Mouse (Mus musculus): ENCODE data around the gene Slit2. TPM values are rescaled to one million over a fixed set of nuclear protein-coding genes. Genes with fewer than 3 reads are reported as not detected.
A peak's percentile ranks its signal among the peaks of the same experiment; 100 is the strongest.

Gene Slit2
- polyA plus RNA-seq, 1 experiment from 2014 or later: 47.0 TPM

DNA sequence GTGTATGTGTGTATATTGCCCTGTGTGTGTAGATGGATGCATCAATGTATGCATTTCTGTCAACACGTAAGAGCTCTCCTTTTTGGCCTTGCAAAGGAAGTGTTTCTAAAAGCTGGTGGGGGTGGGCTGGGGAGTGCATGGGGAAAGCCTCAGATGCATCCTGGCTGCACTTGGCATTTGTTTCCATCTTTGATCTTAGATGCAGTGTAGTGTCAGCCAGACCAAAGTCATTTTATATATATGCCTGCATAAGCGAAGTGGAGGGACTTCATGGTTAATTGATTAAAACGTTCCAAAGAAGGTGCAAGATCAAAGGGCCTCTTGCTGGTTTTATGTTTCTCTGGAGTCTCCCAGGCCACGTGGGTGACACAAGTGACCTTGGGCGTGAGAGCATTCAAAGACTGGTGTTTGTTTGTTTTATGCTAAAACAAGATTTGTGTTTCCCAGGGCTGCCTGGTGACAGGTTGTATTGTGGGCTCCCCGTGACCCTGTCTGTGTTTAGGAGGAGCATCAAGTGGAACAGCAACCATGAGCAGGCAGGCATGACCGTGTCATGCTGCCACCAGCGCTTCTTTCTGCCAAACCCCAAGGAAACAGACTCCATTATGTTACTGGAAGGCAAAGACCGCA is 351.1 kb downstream of the Slit2 start:
- WGBS: 62% methylated on average over 9 of the region's 9 CpGs
- no peaks in the 10 kb centered on the region for H3K4me1 ChIP-seq (ENCODE audit: control insufficient read depth in 2 of 2, insufficient read depth in 2 of 2, low read length in 2 of 2)

DNA sequence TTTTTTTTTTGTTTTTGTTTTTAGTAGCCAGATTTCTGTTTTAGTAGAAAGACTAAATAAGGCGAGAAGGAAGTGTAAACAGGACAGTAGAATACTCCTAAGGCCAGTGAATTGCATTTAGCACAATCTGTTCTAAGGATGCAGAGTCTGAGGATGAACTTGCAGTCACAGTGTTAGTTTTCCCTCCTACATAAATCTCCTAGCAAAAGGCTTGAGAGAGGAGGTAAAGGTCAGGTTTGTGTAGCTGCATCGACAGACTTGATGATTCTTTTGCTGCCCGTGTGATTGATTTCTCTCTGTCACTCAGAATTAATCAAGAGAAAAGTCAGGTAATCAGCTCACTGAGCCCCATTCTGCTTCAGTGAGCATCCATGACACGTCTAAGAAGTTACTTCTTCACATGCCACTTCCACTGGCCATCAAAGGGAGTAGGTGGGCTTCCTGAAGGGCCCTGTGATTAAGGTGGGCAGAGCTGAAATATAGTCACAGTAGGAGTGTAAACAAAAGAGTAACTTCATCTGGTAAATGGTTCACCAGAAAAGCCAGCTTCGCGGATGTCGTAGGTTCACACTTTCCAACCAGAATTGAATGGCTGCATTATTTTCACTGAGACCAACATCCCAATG is 358.0 kb downstream of the Slit2 start:
- Histone ChIP-seq H3K4me2 (ENCODE audit: low read length) (no peak overlapping the region), H3K4me3 (ENCODE audit: control insufficient read depth in 1 of 2, insufficient read depth in 1 of 2, low read depth in 1 of 2, low read length in 2 of 2) (no peak overlapping the region), H3K27ac (replicated peaks in 1 of 2; ENCODE audit: control insufficient read depth in 1 of 2, insufficient read depth in 1 of 2, low read depth in 2 of 2, low read length in 2 of 2) (no peak overlapping the region), H3K36me3 (ENCODE audit: control insufficient read depth, insufficient read depth, low read length) (no peaks in the 10 kb centered on the region), H3K9ac (ENCODE audit: low read length) (no peak overlapping the region), H3K27me3 (ENCODE audit: control insufficient read depth, insufficient read depth, low read length) (no peaks in the 10 kb centered on the region), H3K4me1 (ENCODE audit: control insufficient read depth in 2 of 2, insufficient read depth in 2 of 2, low read length in 2 of 2) (no peaks in the 10 kb centered on the region), H3K9me3 (ENCODE audit: control insufficient read depth, low read length) (no peaks in the 10 kb centered on the region)
- no peak for ATAC-seq (ENCODE audit: insufficient number of reproducible peaks, insufficient read depth, low FRiP score, low read depth)
- WGBS: 70% methylated on average over 7 of the region's 7 CpGs

More for the DNA sequence above, 351.1 kb downstream of the Slit2 start:
- H3K27me3 ChIP-seq (ENCODE audit: control insufficient read depth, insufficient read depth, low read length): no peaks in the 10 kb centered on the region
- H3K4me3 ChIP-seq (ENCODE audit: control insufficient read depth in 1 of 2, insufficient read depth in 1 of 2, low read depth in 1 of 2, low read length in 2 of 2): no peak overlapping the region
- no peaks in the 10 kb centered on the region for H3K36me3 ChIP-seq (ENCODE audit: control insufficient read depth, insufficient read depth, low read length)
- H3K4me2 ChIP-seq (ENCODE audit: low read length): no peak overlapping the region
- no peaks in the 10 kb centered on the region for H3K9me3 ChIP-seq (ENCODE audit: control insufficient read depth, low read length)
- ATAC-seq (ENCODE audit: insufficient number of reproducible peaks, insufficient read depth, low FRiP score, low read depth): no peak
- no peak overlapping the region for H3K27ac ChIP-seq (replicated peaks in 1 of 2; ENCODE audit: control insufficient read depth in 1 of 2, insufficient read depth in 1 of 2, low read depth in 2 of 2, low read length in 2 of 2)
- no peak overlapping the region for H3K9ac ChIP-seq (ENCODE audit: low read length)

DNA sequence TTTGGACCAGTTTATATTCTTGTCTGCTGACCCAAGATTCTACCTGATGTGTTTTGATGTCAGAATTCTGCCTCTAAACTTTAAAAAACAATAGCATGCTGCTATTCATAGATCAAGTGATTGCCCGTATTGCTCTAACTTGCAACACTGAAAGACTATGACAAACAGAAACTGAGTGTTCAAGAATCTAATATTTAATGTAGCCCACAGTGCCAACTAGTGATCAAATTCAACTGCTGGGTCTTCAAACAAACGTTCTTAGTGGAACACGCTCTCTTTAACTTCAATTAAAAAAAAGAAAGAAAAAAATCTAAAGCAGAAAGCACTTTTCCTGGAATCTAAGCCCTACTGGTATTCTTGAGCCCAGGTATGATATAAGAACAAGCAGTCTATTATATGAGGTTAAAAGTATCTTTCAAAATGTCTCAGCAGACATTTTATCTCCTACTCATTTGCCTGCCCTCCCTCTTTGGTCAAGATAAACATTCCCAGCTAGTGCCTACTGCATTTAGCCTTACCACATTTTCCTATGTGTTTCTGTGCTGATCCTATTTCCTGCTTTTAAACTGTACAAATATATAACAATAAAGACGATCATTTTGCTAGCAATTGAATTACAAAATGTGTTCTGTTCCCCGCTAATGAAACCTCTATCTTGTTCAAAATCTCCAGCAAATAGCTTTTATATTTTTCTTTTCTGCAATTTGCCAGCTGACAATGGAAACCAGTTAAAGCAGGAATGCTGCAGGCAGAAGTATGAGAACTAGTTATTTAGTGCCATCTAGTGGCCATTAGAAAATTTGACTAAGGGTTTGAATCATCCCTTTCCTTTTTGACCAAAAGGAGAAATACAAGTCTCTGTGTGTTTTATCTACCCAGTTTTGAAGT is 362.4 kb downstream of the Slit2 start:
- ATAC-seq (ENCODE audit: insufficient number of reproducible peaks, insufficient read depth, low FRiP score, low read depth): no peak
- H3K4me3 ChIP-seq (ENCODE audit: control insufficient read depth in 1 of 2, insufficient read depth in 1 of 2, low read depth in 1 of 2, low read length in 2 of 2): no peak overlapping the region
- no peaks in the 10 kb centered on the region for H3K9me3 ChIP-seq (ENCODE audit: control insufficient read depth, low read length)
- H3K27me3 ChIP-seq (ENCODE audit: control insufficient read depth, insufficient read depth, low read length): no peaks in the 10 kb centered on the region
- H3K9ac ChIP-seq (ENCODE audit: low read length): no peak overlapping the region
- WGBS: 38% methylated on average over 5 of the region's 5 CpGs
- H3K36me3 ChIP-seq (ENCODE audit: control insufficient read depth, insufficient read depth, low read length): no peaks in the 10 kb centered on the region
- H3K4me2 ChIP-seq (ENCODE audit: low read length): no peak overlapping the region
- no peaks in the 10 kb centered on the region for H3K4me1 ChIP-seq (ENCODE audit: control insufficient read depth in 2 of 2, insufficient read depth in 2 of 2, low read length in 2 of 2)
- H3K27ac ChIP-seq (replicated peaks in 1 of 2; ENCODE audit: control insufficient read depth in 1 of 2, insufficient read depth in 1 of 2, low read depth in 2 of 2, low read length in 2 of 2): no peak overlapping the region

DNA sequence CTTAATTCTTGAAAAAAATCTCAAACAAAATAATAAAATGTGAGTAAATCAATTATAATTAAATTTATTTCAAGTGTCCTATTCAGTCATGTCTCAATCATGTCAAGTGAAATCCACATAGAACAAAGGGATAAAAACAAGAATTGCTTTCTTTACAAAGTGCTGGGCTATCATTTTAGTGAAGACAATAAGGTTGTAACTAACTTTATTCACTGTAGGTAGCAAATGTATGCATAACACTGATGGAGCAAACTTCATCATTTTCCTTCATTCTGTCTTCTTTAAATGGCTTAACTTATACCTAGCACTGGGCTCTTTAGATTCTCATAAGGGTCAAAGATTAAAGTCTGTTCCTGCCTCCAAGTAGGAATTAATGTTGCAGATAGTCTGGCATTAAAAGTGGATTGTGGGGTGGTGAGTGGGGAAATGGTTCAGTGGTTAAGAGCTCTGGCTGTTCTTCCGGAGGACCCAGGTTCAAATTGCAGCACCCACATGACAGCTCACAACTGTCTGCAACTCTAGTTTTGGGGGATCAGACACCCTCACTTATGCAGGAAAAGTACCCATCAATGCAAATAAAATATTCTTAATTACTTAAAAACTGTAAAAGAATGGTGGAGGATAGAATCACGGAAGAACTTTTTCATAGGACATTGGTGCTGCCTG is 363.2 kb downstream of the Slit2 start:
- Histone ChIP-seq H3K4me1 (ENCODE audit: control insufficient read depth in 2 of 2, insufficient read depth in 2 of 2, low read length in 2 of 2) (no peaks in the 10 kb centered on the region), H3K27ac (replicated peaks in 1 of 2; ENCODE audit: control insufficient read depth in 1 of 2, insufficient read depth in 1 of 2, low read depth in 2 of 2, low read length in 2 of 2) (no peak overlapping the region), H3K27me3 (ENCODE audit: control insufficient read depth, insufficient read depth, low read length) (no peaks in the 10 kb centered on the region), H3K4me3 (ENCODE audit: control insufficient read depth in 1 of 2, insufficient read depth in 1 of 2, low read depth in 1 of 2, low read length in 2 of 2) (no peak overlapping the region), H3K36me3 (ENCODE audit: control insufficient read depth, insufficient read depth, low read length) (no peaks in the 10 kb centered on the region), H3K9me3 (ENCODE audit: control insufficient read depth, low read length) (no peaks in the 10 kb centered on the region), H3K9ac (ENCODE audit: low read length) (no peak overlapping the region), H3K4me2 (ENCODE audit: low read length) (no peak overlapping the region)
- WGBS: 84% methylated on average over 2 of the region's 2 CpGs
- ATAC-seq (ENCODE audit: insufficient number of reproducible peaks, insufficient read depth, low FRiP score, low read depth): no peak

DNA sequence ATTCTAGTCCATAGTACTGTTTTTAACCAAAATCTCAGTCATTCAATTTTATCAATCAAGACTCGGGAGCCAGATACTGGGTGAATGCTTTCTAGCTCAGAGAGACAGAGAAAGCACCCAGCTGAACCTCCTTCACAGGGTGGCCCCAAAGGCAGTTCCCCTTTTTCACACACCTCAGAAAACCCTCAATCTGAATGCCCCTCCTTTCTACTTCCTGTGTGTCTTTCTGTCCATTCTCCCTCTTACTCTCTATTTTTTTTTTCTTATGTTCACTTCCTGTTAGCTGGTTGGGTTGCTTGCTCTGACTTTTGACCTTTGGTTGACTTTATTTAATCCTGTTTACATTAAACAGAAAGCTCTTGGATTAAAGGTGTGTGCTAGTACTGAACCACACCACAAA is 366.4 kb downstream of the Slit2 start:
- Histone ChIP-seq H3K36me3 (ENCODE audit: control insufficient read depth, insufficient read depth, low read length) (no peaks in the 10 kb centered on the region), H3K9me3 (ENCODE audit: control insufficient read depth, low read length) (no peaks in the 10 kb centered on the region), H3K4me2 (ENCODE audit: low read length) (no peak overlapping the region), H3K27me3 (ENCODE audit: control insufficient read depth, insufficient read depth, low read length) (no peaks in the 10 kb centered on the region), H3K9ac (ENCODE audit: low read length) (no peak overlapping the region), H3K4me1 (ENCODE audit: control insufficient read depth in 2 of 2, insufficient read depth in 2 of 2, low read length in 2 of 2) (no peaks in the 10 kb centered on the region), H3K27ac (replicated peaks in 1 of 2; ENCODE audit: control insufficient read depth in 1 of 2, insufficient read depth in 1 of 2, low read depth in 2 of 2, low read length in 2 of 2) (no peak overlapping the region), H3K4me3 (ENCODE audit: control insufficient read depth in 1 of 2, insufficient read depth in 1 of 2, low read depth in 1 of 2, low read length in 2 of 2) (no peak overlapping the region)
- ATAC-seq (ENCODE audit: insufficient number of reproducible peaks, insufficient read depth, low FRiP score, low read depth): no peak
- WGBS: 59% methylated on average over 1 of the region's 1 CpGs

Small RNA genes lying within 50 kb of the gene (microRNA-seq; reads per million reads assigned to microRNA genes)
- 22.6 reads per million, percentile 33 among the genes with 10 or more reads in this experiment for gene Mir218-1

All from heart, embryonic 14.5 days (tissue).